Mouse (Mus musculus): ENCODE data around the gene Mycl. TPM values are rescaled to one million over a fixed set of nuclear protein-coding genes. Genes with fewer than 3 reads are reported as not detected.

Mycl gene
- polyA plus RNA-seq, 1 experiment from 2014 or later, result 0.19 TPM

- CTCF ChIA-PET, result interaction anchor here (1.2 to 3.0 kb wide), 2 partner anchors 19 to 104 kb away, joined by 3 to 10 read pairs; partner anchors contain the start of gene Mycl
- DNase-seq (ENCODE audit: low read depth, low spot score), result no peak
- no peaks in the 10 kb centered on the region for H3K27me3 ChIP-seq
- no peak for ATAC-seq
- POLR2A ChIA-PET, result no interaction called here
- in situ Hi-C loops (cut with MboI; ENCODE audit: low pct_unique_long_range_greater_than_20kb), result no loop called here
- no peak for TF ChIP-seq CTCF (IDR thresholded peaks at IDR 0.05)
Observed at GRCm38 (mm10) chr4:123014501-123015282, 19.2 kb downstream of the Mycl start.

- no peaks in the 10 kb centered on the region for H3K27me3 ChIP-seq
- in situ Hi-C loops (cut with MboI; ENCODE audit: low pct_unique_long_range_greater_than_20kb), result no loop called here
- no peak for TF ChIP-seq CTCF (IDR thresholded peaks at IDR 0.05)
- ATAC-seq (peak; percentile 89), DNase-seq (ENCODE audit: low read depth, low spot score) (peak; percentile 50)
- CTCF ChIA-PET, result interaction anchor here (0.9 to 3.0 kb wide), 2 partner anchors 16 to 21 kb away, joined by 3 to 10 read pairs; partner anchors contain the start of gene Mycl
- POLR2A ChIA-PET, result interaction anchor here (0.9 to 1.1 kb wide), 2 partner anchors 34 to 60 kb away, joined by 4 read pairs; no protein-coding TSS in a partner anchor
Observed at GRCm38 (mm10) chr4:123016451-123016957, 21.1 kb downstream of the Mycl start, which contains the start of gene Trit1. Trit1 (plus strand) TSS chr4:123016597.

GRCm38 (mm10) chr4:123021591-123021990 is 26.1 kb downstream of the Mycl start:
- ChIA-PET POLR2A (no interaction called here), CTCF (interaction anchor here (0.7 to 1.6 kb wide), 3 partner anchors 9 to 24 kb away, joined by 4 to 5 read pairs (median 4); no protein-coding TSS in a partner anchor)
- no peak for TF ChIP-seq CTCF (IDR thresholded peaks at IDR 0.05)
- H3K27me3 ChIP-seq, result no peaks in the 10 kb centered on the region
- ATAC-seq (no peak), DNase-seq (ENCODE audit: low read depth, low spot score) (no peak)
- in situ Hi-C loops (cut with MboI; ENCODE audit: low pct_unique_long_range_greater_than_20kb), result no loop called here

DNA sequence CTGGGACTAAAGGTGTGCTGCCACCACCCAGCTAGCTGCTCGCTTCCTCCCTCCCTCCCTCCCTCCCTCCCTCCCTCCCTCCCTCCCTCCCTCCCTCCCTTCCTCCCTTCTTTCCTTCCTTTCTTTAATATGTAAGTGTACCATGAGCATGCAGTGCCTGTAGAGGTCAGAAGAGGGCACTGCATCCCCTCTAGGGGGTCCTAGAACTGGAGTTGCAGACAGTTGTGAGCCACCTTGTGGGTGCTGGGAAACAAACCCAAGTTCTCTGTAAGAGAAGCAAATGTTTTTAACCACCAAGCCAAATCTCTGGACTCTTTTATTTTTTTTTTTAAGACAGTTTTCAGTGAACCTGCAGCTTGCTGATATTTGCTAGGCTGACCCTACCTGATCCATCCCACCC is 27.4 kb downstream of the Mycl start:
- DNase-seq (ENCODE audit: low read depth, low spot score), result no peak
- no peak for ATAC-seq
- TF ChIP-seq CTCF (IDR thresholded peaks at IDR 0.05), result no peak
- no peaks in the 10 kb centered on the region for H3K27me3 ChIP-seq
- ChIA-PET CTCF (no interaction called here), POLR2A (no interaction called here)
- in situ Hi-C loops (cut with MboI; ENCODE audit: low pct_unique_long_range_greater_than_20kb), result no loop called here

GRCm38 (mm10) chr4:123025418-123025817 is 30.0 kb downstream of the Mycl start:
- H3K27me3 ChIP-seq, result no peaks in the 10 kb centered on the region
- in situ Hi-C loops (cut with MboI; ENCODE audit: low pct_unique_long_range_greater_than_20kb), result no loop called here
- CTCF ChIA-PET, result interaction anchor here (0.6 to 0.7 kb wide), 2 partner anchors 10 to 146 kb away, joined by 3 read pairs; no protein-coding TSS in a partner anchor
- no peak for TF ChIP-seq CTCF (IDR thresholded peaks at IDR 0.05)
- DNase-seq (ENCODE audit: low read depth, low spot score) (no peak), ATAC-seq (no peak)
- POLR2A ChIA-PET, result no interaction called here

DNA sequence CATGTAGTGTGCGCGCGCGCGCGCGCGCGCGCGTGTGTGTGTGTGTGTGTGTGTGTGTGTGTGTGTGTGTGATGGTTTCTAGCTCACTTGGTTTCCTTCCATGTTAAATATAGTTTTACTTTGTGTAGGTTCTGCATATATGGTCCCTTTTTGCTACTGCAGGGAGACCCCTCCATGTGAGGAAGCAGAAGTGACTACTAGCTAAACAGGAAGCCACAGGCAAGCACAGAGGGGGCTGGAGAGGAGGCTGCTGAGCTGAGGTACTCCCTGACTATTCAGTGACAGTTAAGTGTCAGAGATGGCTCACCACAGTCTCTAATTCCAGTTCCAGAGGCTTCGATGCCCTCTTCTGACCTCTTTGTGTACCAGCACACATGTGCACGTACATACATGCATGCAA is 30.7 kb downstream of the Mycl start:
- ATAC-seq (no peak), DNase-seq (ENCODE audit: low read depth, low spot score) (no peak)
- in situ Hi-C loops (cut with MboI; ENCODE audit: low pct_unique_long_range_greater_than_20kb), result no loop called here
- no peaks in the 10 kb centered on the region for H3K27me3 ChIP-seq
- TF ChIP-seq CTCF (IDR thresholded peaks at IDR 0.05), result no peak
- CTCF ChIA-PET, result interaction anchor here (0.6 to 0.7 kb wide), 2 partner anchors 10 to 146 kb away, joined by 3 read pairs; no protein-coding TSS in a partner anchor
- POLR2A ChIA-PET, result no interaction called here

GRCm38 (mm10) chr4:123026597-123026996 is 31.1 kb downstream of the Mycl start:
- in situ Hi-C loops (cut with MboI; ENCODE audit: low pct_unique_long_range_greater_than_20kb), result no loop called here
- CTCF ChIA-PET, result no interaction called here
- H3K27me3 ChIP-seq, result no peaks in the 10 kb centered on the region
- ATAC-seq, result no peak
- POLR2A ChIA-PET, result no interaction called here
- TF ChIP-seq CTCF (IDR thresholded peaks at IDR 0.05), result no peak
- DNase-seq (ENCODE audit: low read depth, low spot score), result no peak

DNA sequence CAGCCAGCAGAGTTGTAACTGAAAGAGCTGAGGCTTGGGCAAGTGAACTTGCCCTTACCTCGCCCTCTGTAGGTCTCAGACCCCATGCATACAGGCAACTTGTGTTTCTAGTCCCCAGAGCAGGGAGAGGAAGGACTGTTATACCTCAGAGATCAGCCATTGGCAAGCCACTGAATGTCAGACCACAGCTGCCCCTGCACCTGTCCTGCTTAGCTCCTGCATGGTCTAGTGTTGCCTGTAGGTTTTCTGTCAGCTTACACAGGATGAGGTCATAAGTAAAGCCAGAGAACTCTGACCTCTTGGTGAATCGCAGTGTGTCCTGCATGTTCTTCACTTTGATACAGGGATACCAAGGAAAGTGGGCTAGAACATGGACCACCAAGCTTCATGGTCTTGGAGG is 39.4 kb downstream of the Mycl start:
- CTCF ChIA-PET, result interaction anchor here (1.2 kb wide), 1 partner anchor 11 kb away, joined by 6 read pairs; no protein-coding TSS in a partner anchor
- TF ChIP-seq CTCF (IDR thresholded peaks at IDR 0.05), result no peak
- in situ Hi-C loops (cut with MboI; ENCODE audit: low pct_unique_long_range_greater_than_20kb), result no loop called here
- no peaks in the 10 kb centered on the region for H3K27me3 ChIP-seq
- no peak for ATAC-seq
- POLR2A ChIA-PET, result no interaction called here
- DNase-seq (ENCODE audit: low read depth, low spot score), result no peak

- ATAC-seq (no peak), DNase-seq (ENCODE audit: low read depth, low spot score) (no peak)
- H3K27me3 ChIP-seq, result no peaks in the 10 kb centered on the region
- in situ Hi-C loops (cut with MboI; ENCODE audit: low pct_unique_long_range_greater_than_20kb), result no loop called here
- TF ChIP-seq CTCF (IDR thresholded peaks at IDR 0.05), result no peak
- CTCF ChIA-PET, result interaction anchor here (0.6 to 1.2 kb wide), 2 partner anchors 10 kb away, joined by 3 to 6 read pairs; no protein-coding TSS in a partner anchor
- POLR2A ChIA-PET, result no interaction called here
Observed at GRCm38 (mm10) chr4:123035636-123036035, 40.2 kb downstream of the Mycl start.

GRCm38 (mm10) chr4:123036710-123037109 is 41.3 kb downstream of the Mycl start:
- no peak for TF ChIP-seq CTCF (IDR thresholded peaks at IDR 0.05)
- ChIA-PET CTCF (no interaction called here), POLR2A (no interaction called here)
- ATAC-seq (no peak), DNase-seq (ENCODE audit: low read depth, low spot score) (no peak)
- H3K27me3 ChIP-seq, result no peaks in the 10 kb centered on the region
- in situ Hi-C loops (cut with MboI; ENCODE audit: low pct_unique_long_range_greater_than_20kb), result no loop called here

DNA sequence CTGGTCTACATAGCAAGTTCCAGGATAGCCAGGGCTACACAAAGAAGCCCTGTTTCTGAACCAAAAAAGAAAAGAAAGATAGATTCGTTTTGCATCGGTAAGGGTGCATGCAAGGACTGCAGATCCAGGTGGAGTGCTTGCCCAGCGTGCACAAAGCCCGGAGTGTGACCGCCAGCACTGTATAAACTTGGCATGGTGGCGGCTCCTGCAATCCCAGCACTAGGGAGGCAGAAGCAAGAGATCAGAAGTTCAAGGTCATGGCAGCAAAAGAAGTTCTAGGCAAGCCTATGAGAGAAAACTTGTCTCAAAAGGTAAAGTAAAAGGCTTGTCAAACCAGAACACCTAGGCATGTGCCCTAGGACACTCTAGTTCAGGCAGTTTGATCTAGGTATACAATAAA is 45.7 kb downstream of the Mycl start:
- CTCF ChIA-PET, result no interaction called here

More for the DNA sequence above, 45.7 kb downstream of the Mycl start:
- POLR2A ChIA-PET, result no interaction called here
- DNase-seq (ENCODE audit: low read depth, low spot score), result no peak
- TF ChIP-seq CTCF (IDR thresholded peaks at IDR 0.05), result no peak
- H3K27me3 ChIP-seq, result no peaks in the 10 kb centered on the region
- in situ Hi-C loops (cut with MboI; ENCODE audit: low pct_unique_long_range_greater_than_20kb), result no loop called here
- ATAC-seq, result no peak

Data from Patski (cell line).